Comparison of ENCODE assay signal across 16 mouse cellular contexts in the genomic region with DNA sequence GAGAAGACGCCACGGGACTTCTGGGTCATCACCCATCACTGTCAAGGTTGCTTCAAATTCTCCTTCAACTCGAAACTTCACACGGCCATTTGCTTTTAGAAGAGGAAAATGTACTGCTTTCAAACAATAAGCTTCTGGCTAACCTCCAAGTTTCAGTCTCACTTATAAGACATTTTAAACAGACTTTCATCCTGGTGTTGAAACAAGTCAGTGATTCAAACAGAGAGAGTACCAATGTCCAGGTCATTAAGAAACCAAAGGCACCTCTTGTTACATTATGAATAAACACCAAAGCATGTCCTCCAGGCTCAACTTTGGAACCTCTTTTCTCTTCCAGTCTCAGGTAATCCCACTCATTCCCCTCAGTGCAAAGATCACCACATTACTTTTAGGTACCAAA.
"Had no signal": no experiment of that assay in that cellular context is flagged by ENCODE, and none has a peak within 500 bp of the region (broad histone marks: within the 10 kb centered on the region; RNA-seq: fewer than 3 reads in every experiment).

No protein-coding gene starts in this region.

- DNase-seq: liver, postnatal 0 days; lung, adult 2 months; lung, postnatal 10 days; lung, postnatal 36 days; right cerebral cortex, postnatal 14 days; thymus, adult 2 months; thymus, postnatal 25 days; thymus, postnatal 4 days had no signal

- H3K36me3 ChIP-seq: midbrain, embryonic 15.5 days; neural tube, embryonic 12.5 days; stomach, embryonic 15.5 days had no signal

- ATAC-seq: liver, postnatal 0 days; midbrain, embryonic 13.5 days; midbrain, embryonic 15.5 days had no signal

- H3K4me3 ChIP-seq: megakaryocyte, embryonic 14.5 days; midbrain, embryonic 13.5 days; midbrain, embryonic 15.5 days; neural tube, embryonic 12.5 days; stomach, embryonic 15.5 days had no signal

- H3K9me3 ChIP-seq: megakaryocyte, embryonic 14.5 days; midbrain, embryonic 13.5 days; midbrain, embryonic 15.5 days; neural tube, embryonic 12.5 days; stomach, embryonic 15.5 days had no signal

- H3K27me3 ChIP-seq: megakaryocyte, embryonic 14.5 days; midbrain, embryonic 13.5 days; midbrain, embryonic 15.5 days; neural tube, embryonic 12.5 days; stomach, embryonic 15.5 days had no signal

- H3K27ac ChIP-seq: macrophage; midbrain, embryonic 13.5 days; midbrain, embryonic 15.5 days; neural tube, embryonic 12.5 days; stomach, embryonic 15.5 days; stomach, postnatal 0 days had no signal

- H3K4me1 ChIP-seq: midbrain, embryonic 13.5 days; midbrain, embryonic 15.5 days; neural tube, embryonic 12.5 days; stomach, embryonic 15.5 days had no signal

- H3K4me2 ChIP-seq: midbrain, embryonic 11.5 days; midbrain, embryonic 13.5 days; midbrain, embryonic 15.5 days; neural tube, embryonic 12.5 days; stomach, embryonic 15.5 days had no signal

- H3K9ac ChIP-seq: liver, postnatal 0 days; midbrain, embryonic 13.5 days; midbrain, embryonic 15.5 days; neural tube, embryonic 12.5 days; stomach, embryonic 15.5 days had no signal
